Mouse (Mus musculus) CH12.LX (cell line): ENCODE results near the gene Ccdc148.

Experiments
- CTCF ChIP-seq, 2 experiments: IDR thresholded peaks in 1 of 2; conservative IDR thresholded peaks in 1 of 2; 2 replicates each; pipeline ENCODE4 v1.5.1; 2011 to 2012; ENCODE audit warnings: low read depth in 2 of 2, low read length in 2 of 2, improper control_type of control experiment in 1 of 2, inconsistent platforms in 1 of 2, mild to moderate bottlenecking in 1 of 2, moderate library complexity in 1 of 2
- ELF1 ChIP-seq: IDR thresholded peaks from 2 replicates; pipeline ENCODE4 v1.6.1; 2014; ENCODE audit warnings: low read depth, mild to moderate bottlenecking, inconsistent platforms, low read length, improper control_type of control experiment
- EP300 ChIP-seq: IDR thresholded peaks from 2 replicates; pipeline ENCODE4 v1.6.1; 2011; ENCODE audit warnings: low read length, improper control_type of control experiment
- KAT2A ChIP-seq: IDR thresholded peaks from 2 replicates; pipeline ENCODE4 v1.6.1; 2012; ENCODE audit warnings: low read length, improper control_type of control experiment, inconsistent platforms; ENCODE audit not compliant: insufficient replicate concordance
- MEF2A ChIP-seq: IDR thresholded peaks from 2 replicates; pipeline ENCODE4 v1.6.1; 2014; ENCODE audit warnings: low read depth, mild to moderate bottlenecking, inconsistent platforms, low read length, improper control_type of control experiment, borderline replicate concordance
- MXI1 ChIP-seq: IDR thresholded peaks from 2 replicates; pipeline ENCODE4 v1.6.1; 2011; ENCODE audit warnings: mild to moderate bottlenecking, low read depth, low read length, improper control_type of control experiment
- MYC ChIP-seq: IDR thresholded peaks from 2 replicates; pipeline ENCODE4 v1.6.1; 2011; ENCODE audit warnings: low read depth, mild to moderate bottlenecking, improper control_type of control experiment, low read length
- POLR2A ChIP-seq: IDR thresholded peaks from 2 replicates; pipeline ENCODE4 v1.6.1; 2011; ENCODE audit warnings: low read depth, mild to moderate bottlenecking, improper control_type of control experiment, low read length
- RAD21 ChIP-seq: IDR thresholded peaks from 2 replicates; pipeline ENCODE4 v1.6.1; 2011; ENCODE audit warnings: low read depth, mild to moderate bottlenecking, low read length, improper control_type of control experiment, moderate library complexity
- SIN3A ChIP-seq: IDR thresholded peaks from 2 replicates; pipeline ENCODE4 v1.6.1; 2012; ENCODE audit warnings: low read length, improper control_type of control experiment, inconsistent platforms
- TBP ChIP-seq: conservative IDR thresholded peaks from 2 replicates; pipeline ENCODE4 v1.6.1; 2011; ENCODE audit warnings: low read depth, low read length, improper control_type of control experiment
- UBTF ChIP-seq: IDR thresholded peaks from 2 replicates; pipeline ENCODE4 v1.6.1; 2012; ENCODE audit warnings: low read depth, mild to moderate bottlenecking, inconsistent platforms, low read length, improper control_type of control experiment, moderate library complexity
- USF2 ChIP-seq: conservative IDR thresholded peaks from 2 replicates; pipeline ENCODE4 v1.6.1; 2011; ENCODE audit warnings: low read depth, low read length, improper control_type of control experiment

DNA sequence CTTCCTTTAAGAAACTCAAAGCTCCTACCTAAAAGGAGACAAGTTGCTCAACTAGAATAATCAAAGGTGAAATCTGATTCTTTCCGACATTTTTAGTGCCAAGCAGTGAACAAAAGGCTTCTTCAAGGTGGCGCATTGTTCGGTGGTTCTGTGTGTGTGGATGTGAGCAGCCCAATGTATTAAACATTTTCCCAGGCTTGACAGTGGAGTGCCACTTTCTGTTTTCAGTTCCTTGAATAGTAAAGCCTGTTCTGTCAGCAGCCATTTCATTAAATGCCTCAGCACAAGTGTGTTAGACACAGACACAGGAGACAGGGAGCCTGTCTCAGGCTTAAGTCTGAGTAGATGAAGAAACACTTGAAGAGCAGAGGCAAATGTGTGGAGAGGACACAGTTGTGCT is 40.0 kb upstream of the Ccdc148 start:
- TF ChIP-seq CTCF (conservative IDR thresholded peaks at IDR 0.05 in 1 of 2, IDR thresholded peaks at IDR 0.05 in 1 of 2; ENCODE audit: low read depth in 2 of 2, low read length in 2 of 2) (no peak), EP300 (no peak), MEF2A (no peak), KAT2A (no peak), POLR2A (no peak), RAD21 (no peak), ELF1 (no peak), USF2 (no peak), SIN3A (no peak), MXI1 (no peak), TBP (no peak), MYC (no peak), UBTF (no peak)
